Mouse (Mus musculus): ENCODE measurements around the gene Coro2a. TPM values are rescaled to one million over a fixed set of nuclear protein-coding genes. Genes with fewer than 3 reads are reported as not detected.

Coro2a gene
- total RNA-seq (2021) (under 1 TPM; 0.39 to 0.43 TPM), polyA plus RNA-seq (2012; rRNA removed) (0.64 and 2.1 TPM in 2 replicates)
- long read RNA-seq: 0 reads

DNA sequence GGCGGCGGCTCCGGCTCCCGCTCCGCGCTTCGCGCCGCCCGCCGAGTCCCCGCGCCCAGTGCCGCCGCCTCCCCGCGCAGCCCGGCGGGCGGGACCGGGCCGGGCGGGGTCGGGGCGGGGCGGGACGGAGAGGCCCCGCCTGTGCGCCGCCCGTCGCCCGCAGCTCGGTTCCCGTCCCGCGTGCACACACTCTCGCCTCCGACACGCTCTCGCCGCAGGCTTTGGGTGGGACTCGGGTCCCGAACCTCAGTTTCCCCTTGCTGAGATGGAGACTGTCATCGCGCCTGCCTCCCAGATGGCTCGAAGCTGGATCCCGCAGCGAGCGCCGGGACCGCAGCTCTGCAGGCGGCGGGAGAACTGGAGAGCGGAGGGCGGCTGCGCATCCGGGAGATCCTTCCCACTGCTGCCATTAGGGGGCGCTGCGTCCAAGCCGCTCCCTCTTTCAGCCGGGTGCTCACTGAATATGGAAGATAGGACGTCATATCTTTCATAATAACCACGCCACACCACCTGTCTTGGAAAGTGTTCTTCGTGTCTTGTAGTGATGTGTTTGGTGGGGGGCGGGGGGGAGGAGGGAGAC, at the start of gene Coro2a:
TSS of gene Coro2a (minus strand) at position 359 of the 580 bp plus-strand sequence.
- Histone ChIP-seq H3K79me2 (replicated peaks; ENCODE audit: control insufficient read depth, insufficient read depth, low read length) (no peaks in the 10 kb centered on the region), H3K4me1 (ENCODE audit: control insufficient read depth, insufficient read depth, low read length) (no peaks in the 10 kb centered on the region), H3K27me3 (ENCODE audit: control insufficient read depth, insufficient read depth, low read length) (peaks cover 11% of the 10 kb centered on the region), H3K36me3 (ENCODE audit: control insufficient read depth, insufficient read depth, low read length) (no peaks in the 10 kb centered on the region), H3K27ac (no peak within 1 kb of the TSS), H3K4me3 (peak within 1 kb of the TSS; percentile 63), H3K9ac (ENCODE audit: low read depth, low read length) (peak within 1 kb of the TSS; percentile 67)
- peak; percentile 84 to 88 for DNase-seq
- intact Hi-C loops (cut with DNase I): loop anchor here (5.0 kb wide), 1 partner anchor 95 kb away; no protein-coding TSS in a partner anchor
- TF ChIP-seq EP300 (IDR thresholded peaks at IDR 0.05; ENCODE audit: insufficient read depth, low read depth, low read length) (0 out of 2 replicates have a peak, but pooled peaks have one; percentile 11), CTCF (IDR thresholded peaks at IDR 0.05) (peak; percentile 86), POLR2A (IDR thresholded peaks at IDR 0.05; ENCODE audit: insufficient read depth, low read depth, low read length) (no peak)
- WGBS: 1% methylated on average over 55 of the region's 66 CpGs

GRCm38 (mm10) chr4:46650086-46650753, 48.2 kb upstream of the Coro2a start, which contains the start of gene Tbc1d2:
Gene Tbc1d2, minus strand, starts transcription at chr4:46650209.
- H3K4me3 ChIP-seq: peak within 1 kb of the TSS; percentile 77
- H3K9ac ChIP-seq (ENCODE audit: low read depth, low read length): peak within 1 kb of the TSS; percentile 63
- H3K27ac ChIP-seq: peak within 1 kb of the TSS; percentile 94
- no peaks in the 10 kb centered on the region for H3K79me2 ChIP-seq (replicated peaks; ENCODE audit: control insufficient read depth, insufficient read depth, low read length)
- DNase-seq: peak; percentile 96 to 98
- peak; percentile 80 for TF ChIP-seq CTCF (IDR thresholded peaks at IDR 0.05)
- peak; percentile 38; the same call in 1 of the 2 replicates for TF ChIP-seq EP300 (IDR thresholded peaks at IDR 0.05; ENCODE audit: insufficient read depth, low read depth, low read length)
- peak; percentile 78; the same call in 1 of the 2 replicates for TF ChIP-seq POLR2A (IDR thresholded peaks at IDR 0.05; ENCODE audit: insufficient read depth, low read depth, low read length)
- no peaks in the 10 kb centered on the region for H3K27me3 ChIP-seq (ENCODE audit: control insufficient read depth, insufficient read depth, low read length)
- intact Hi-C loops (cut with DNase I): loop anchor here (5.0 to 10.0 kb wide), 3 partner anchors 115 to 275 kb away; partner anchors contain the start of gene Trim14
- H3K36me3 ChIP-seq (ENCODE audit: control insufficient read depth, insufficient read depth, low read length): no peaks in the 10 kb centered on the region
- no peaks in the 10 kb centered on the region for H3K4me1 ChIP-seq (ENCODE audit: control insufficient read depth, insufficient read depth, low read length)
- under 1% methylated on average over 69 of the region's 69 CpGs for WGBS

DNA sequence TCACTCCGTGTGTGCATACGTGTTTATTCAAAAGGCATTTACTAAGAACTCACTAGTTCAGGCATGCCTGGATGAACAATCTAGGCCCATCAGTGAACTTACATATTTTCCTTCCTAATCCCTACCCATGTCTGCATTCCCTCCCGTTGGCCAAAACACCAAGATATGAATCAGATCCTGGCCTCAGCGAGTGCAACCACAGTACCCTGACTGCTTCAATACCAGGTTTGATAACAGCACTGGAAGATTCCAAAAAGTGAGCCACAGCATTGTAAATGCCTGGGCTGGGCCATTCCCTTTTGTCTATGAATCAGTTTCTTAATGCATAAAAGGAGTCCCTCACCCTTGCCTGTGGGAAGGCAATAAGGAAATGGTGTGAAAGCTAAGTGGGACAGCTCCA, 47.2 kb upstream of the Coro2a start:
- Histone ChIP-seq H3K27ac (peak overlapping the region; percentile 94; the same call in 1 of the 2 replicates), H3K36me3 (ENCODE audit: control insufficient read depth, insufficient read depth, low read length) (no peaks in the 10 kb centered on the region), H3K4me1 (ENCODE audit: control insufficient read depth, insufficient read depth, low read length) (no peaks in the 10 kb centered on the region), H3K4me3 (peak overlapping the region; percentile 77), H3K27me3 (ENCODE audit: control insufficient read depth, insufficient read depth, low read length) (no peaks in the 10 kb centered on the region), H3K9ac (ENCODE audit: low read depth, low read length) (no peak overlapping the region), H3K79me2 (replicated peaks; ENCODE audit: control insufficient read depth, insufficient read depth, low read length) (no peaks in the 10 kb centered on the region)
- 50% methylated on average over 4 of the region's 4 CpGs for WGBS
- no peak for DNase-seq
- intact Hi-C loops (cut with DNase I): no loop called here
- TF ChIP-seq POLR2A (IDR thresholded peaks at IDR 0.05; ENCODE audit: insufficient read depth, low read depth, low read length): no peak
- no peak for TF ChIP-seq CTCF (IDR thresholded peaks at IDR 0.05)
- no peak for TF ChIP-seq EP300 (IDR thresholded peaks at IDR 0.05; ENCODE audit: insufficient read depth, low read depth, low read length)

DNA sequence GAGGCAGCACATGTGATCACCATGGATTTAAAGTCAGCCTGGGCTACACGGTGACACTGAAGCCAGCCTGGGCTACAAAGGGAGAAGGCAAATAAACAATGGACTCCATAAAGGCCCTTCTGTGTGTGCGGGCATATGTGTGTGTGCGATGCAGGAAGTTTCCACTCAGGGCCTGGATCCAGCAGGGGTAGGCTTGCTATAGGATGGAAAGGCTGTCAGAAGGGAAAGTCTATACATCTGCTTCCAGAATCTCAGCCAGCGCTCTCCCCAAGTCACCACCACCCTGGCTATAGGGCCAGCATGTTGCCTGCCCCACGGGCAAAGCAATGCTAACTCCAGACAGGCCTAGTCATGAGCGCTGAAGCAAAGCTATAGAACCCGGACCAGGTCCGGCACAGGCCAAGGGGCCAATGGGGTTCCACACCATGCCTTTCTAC, 41.7 kb upstream of the Coro2a start:
- Histone ChIP-seq H3K4me3 (no peak overlapping the region), H3K79me2 (replicated peaks; ENCODE audit: control insufficient read depth, insufficient read depth, low read length) (no peaks in the 10 kb centered on the region), H3K4me1 (ENCODE audit: control insufficient read depth, insufficient read depth, low read length) (peaks cover 9% of the 10 kb centered on the region), H3K27me3 (ENCODE audit: control insufficient read depth, insufficient read depth, low read length) (no peaks in the 10 kb centered on the region), H3K36me3 (ENCODE audit: control insufficient read depth, insufficient read depth, low read length) (no peaks in the 10 kb centered on the region), H3K9ac (ENCODE audit: low read depth, low read length) (no peak overlapping the region), H3K27ac (peak overlapping the region; percentile 86)
- intact Hi-C loops (cut with DNase I): no loop called here
- DNase-seq: no peak
- 75% methylated on average over 8 of the region's 8 CpGs for WGBS
- TF ChIP-seq EP300 (IDR thresholded peaks at IDR 0.05; ENCODE audit: insufficient read depth, low read depth, low read length): no peak
- no peak for TF ChIP-seq POLR2A (IDR thresholded peaks at IDR 0.05; ENCODE audit: insufficient read depth, low read depth, low read length)
- no peak for TF ChIP-seq CTCF (IDR thresholded peaks at IDR 0.05)

GRCm38 (mm10) chr4:46642924-46643675, 41.1 kb upstream of the Coro2a start:
- Histone ChIP-seq H3K36me3 (ENCODE audit: control insufficient read depth, insufficient read depth, low read length) (no peaks in the 10 kb centered on the region), H3K79me2 (replicated peaks; ENCODE audit: control insufficient read depth, insufficient read depth, low read length) (no peaks in the 10 kb centered on the region), H3K4me3 (no peak overlapping the region), H3K4me1 (ENCODE audit: control insufficient read depth, insufficient read depth, low read length) (peaks cover 9% of the 10 kb centered on the region), H3K27ac (peak overlapping the region; percentile 86), H3K27me3 (ENCODE audit: control insufficient read depth, insufficient read depth, low read length) (no peaks in the 10 kb centered on the region), H3K9ac (ENCODE audit: low read depth, low read length) (no peak overlapping the region)
- intact Hi-C loops (cut with DNase I): no loop called here
- DNase-seq: peak in 1 of 2 experiments; percentile 46
- TF ChIP-seq POLR2A (IDR thresholded peaks at IDR 0.05; ENCODE audit: insufficient read depth, low read depth, low read length) (0 out of 2 replicates have a peak, but pooled peaks have one; percentile 14), EP300 (IDR thresholded peaks at IDR 0.05; ENCODE audit: insufficient read depth, low read depth, low read length) (0 out of 2 replicates have a peak, but pooled peaks have one; percentile 67), CTCF (IDR thresholded peaks at IDR 0.05) (no peak)
- 43% methylated on average over 8 of the region's 8 CpGs for WGBS

Data from heart, adult 2 months (tissue).